Mouse (Mus musculus): ENCODE data around the gene Ago3. TPM values are rescaled to one million over a fixed set of nuclear protein-coding genes. Genes with fewer than 3 reads are reported as not detected.

Ago3 gene
- polyA plus RNA-seq, 1 experiment, result 0.27 TPM

- Histone ChIP-seq H3K4me3 (replicated peaks) (no peak overlapping the region), H3K36me3 (ENCODE audit: control insufficient read depth) (peaks cover 49% of the 10 kb centered on the region), H3K4me1 (ENCODE audit: control insufficient read depth) (peaks cover 26% of the 10 kb centered on the region), H3K27me3 (ENCODE audit: control insufficient read depth) (peaks cover 14% of the 10 kb centered on the region), H3K9me3 (ENCODE audit: control insufficient read depth, low read length) (peaks cover 5% of the 10 kb centered on the region; the same call in 1 of the 2 replicates)
- TF ChIP-seq GATA1 (IDR thresholded peaks at IDR 0.05; ENCODE audit: low read length), result no peak
- TF ChIP-seq TAL1 (IDR thresholded peaks at IDR 0.05; ENCODE audit: low read length), result no peak
Observed at GRCm38 (mm10) chr4:126319806-126320205, 109.5 kb downstream of the Ago3 start.

- TF ChIP-seq GATA1 (IDR thresholded peaks at IDR 0.05; ENCODE audit: low read length) (no peak), TAL1 (IDR thresholded peaks at IDR 0.05; ENCODE audit: low read length) (no peak)
- Histone ChIP-seq H3K36me3 (ENCODE audit: control insufficient read depth) (peaks cover 52% of the 10 kb centered on the region), H3K27me3 (ENCODE audit: control insufficient read depth) (no peaks in the 10 kb centered on the region), H3K4me1 (ENCODE audit: control insufficient read depth) (peaks cover 16% of the 10 kb centered on the region), H3K4me3 (replicated peaks) (no peak overlapping the region), H3K9me3 (ENCODE audit: control insufficient read depth, low read length) (no peaks in the 10 kb centered on the region)
Observed at GRCm38 (mm10) chr4:126316443-126317040, 112.8 kb downstream of the Ago3 start.

- Histone ChIP-seq H3K4me3 (replicated peaks) (no peak overlapping the region), H3K9me3 (ENCODE audit: control insufficient read depth, low read length) (no peaks in the 10 kb centered on the region), H3K36me3 (ENCODE audit: control insufficient read depth) (peaks cover 52% of the 10 kb centered on the region), H3K27me3 (ENCODE audit: control insufficient read depth) (no peaks in the 10 kb centered on the region), H3K4me1 (ENCODE audit: control insufficient read depth) (peaks cover 12% of the 10 kb centered on the region)
- TF ChIP-seq GATA1 (IDR thresholded peaks at IDR 0.05; ENCODE audit: low read length), result no peak
- no peak for TF ChIP-seq TAL1 (IDR thresholded peaks at IDR 0.05; ENCODE audit: low read length)
Observed at GRCm38 (mm10) chr4:126315931-126316330, 113.4 kb downstream of the Ago3 start.

- Histone ChIP-seq H3K4me3 (replicated peaks) (no peak overlapping the region), H3K9me3 (ENCODE audit: control insufficient read depth, low read length) (no peaks in the 10 kb centered on the region), H3K4me1 (ENCODE audit: control insufficient read depth) (peaks cover 3% of the 10 kb centered on the region), H3K36me3 (ENCODE audit: control insufficient read depth) (peaks cover 47% of the 10 kb centered on the region), H3K27me3 (ENCODE audit: control insufficient read depth) (peaks cover 3% of the 10 kb centered on the region)
- TF ChIP-seq TAL1 (IDR thresholded peaks at IDR 0.05; ENCODE audit: low read length), result no peak
- TF ChIP-seq GATA1 (IDR thresholded peaks at IDR 0.05; ENCODE audit: low read length), result no peak
Observed at GRCm38 (mm10) chr4:126314393-126314792, 115.0 kb downstream of the Ago3 start.

GRCm38 (mm10) chr4:126313202-126313601 is 116.2 kb downstream of the Ago3 start:
- H3K36me3 ChIP-seq (ENCODE audit: control insufficient read depth), result peaks cover 35% of the 10 kb centered on the region
- H3K4me1 ChIP-seq (ENCODE audit: control insufficient read depth), result peaks cover 3% of the 10 kb centered on the region
- no peak overlapping the region for H3K4me3 ChIP-seq (replicated peaks)
- no peaks in the 10 kb centered on the region for H3K9me3 ChIP-seq (ENCODE audit: control insufficient read depth, low read length)
- H3K27me3 ChIP-seq (ENCODE audit: control insufficient read depth), result peaks cover 11% of the 10 kb centered on the region
- no peak for TF ChIP-seq TAL1 (IDR thresholded peaks at IDR 0.05; ENCODE audit: low read length)
- no peak for TF ChIP-seq GATA1 (IDR thresholded peaks at IDR 0.05; ENCODE audit: low read length)

- TF ChIP-seq TAL1 (IDR thresholded peaks at IDR 0.05; ENCODE audit: low read length) (no peak), GATA1 (IDR thresholded peaks at IDR 0.05; ENCODE audit: low read length) (no peak)
- H3K4me1 ChIP-seq (ENCODE audit: control insufficient read depth), result peaks cover 3% of the 10 kb centered on the region
Observed at GRCm38 (mm10) chr4:126311566-126312200, 117.7 kb downstream of the Ago3 start.

GRCm38 (mm10) chr4:126310344-126310743 is 119.0 kb downstream of the Ago3 start:
- no peak overlapping the region for H3K4me3 ChIP-seq (replicated peaks)
- H3K9me3 ChIP-seq (ENCODE audit: control insufficient read depth, low read length), result peaks cover 5% of the 10 kb centered on the region
- peaks cover 17% of the 10 kb centered on the region for H3K27me3 ChIP-seq (ENCODE audit: control insufficient read depth)
- peaks cover 7% of the 10 kb centered on the region for H3K36me3 ChIP-seq (ENCODE audit: control insufficient read depth)
- peaks cover 3% of the 10 kb centered on the region for H3K4me1 ChIP-seq (ENCODE audit: control insufficient read depth)
- no peak for TF ChIP-seq GATA1 (IDR thresholded peaks at IDR 0.05; ENCODE audit: low read length)
- no peak for TF ChIP-seq TAL1 (IDR thresholded peaks at IDR 0.05; ENCODE audit: low read length)

More at GRCm38 (mm10) chr4:126311566-126312200, 117.7 kb downstream of the Ago3 start:
- peaks cover 16% of the 10 kb centered on the region for H3K27me3 ChIP-seq (ENCODE audit: control insufficient read depth)
- no peak overlapping the region for H3K4me3 ChIP-seq (replicated peaks)
- peaks cover 20% of the 10 kb centered on the region for H3K36me3 ChIP-seq (ENCODE audit: control insufficient read depth)
- no peaks in the 10 kb centered on the region for H3K9me3 ChIP-seq (ENCODE audit: control insufficient read depth, low read length)

- Histone ChIP-seq H3K27me3 (ENCODE audit: control insufficient read depth) (peaks cover 17% of the 10 kb centered on the region), H3K4me3 (replicated peaks) (no peak overlapping the region), H3K9me3 (ENCODE audit: control insufficient read depth, low read length) (peaks cover 5% of the 10 kb centered on the region), H3K36me3 (ENCODE audit: control insufficient read depth) (peaks cover 4% of the 10 kb centered on the region), H3K4me1 (ENCODE audit: control insufficient read depth) (peaks cover 3% of the 10 kb centered on the region)
- no peak for TF ChIP-seq GATA1 (IDR thresholded peaks at IDR 0.05; ENCODE audit: low read length)
- TF ChIP-seq TAL1 (IDR thresholded peaks at IDR 0.05; ENCODE audit: low read length), result no peak
Observed at GRCm38 (mm10) chr4:126309922-126310309, 119.4 kb downstream of the Ago3 start.

- TF ChIP-seq TAL1 (IDR thresholded peaks at IDR 0.05; ENCODE audit: low read length) (no peak), GATA1 (IDR thresholded peaks at IDR 0.05; ENCODE audit: low read length) (no peak)
- Histone ChIP-seq H3K27me3 (ENCODE audit: control insufficient read depth) (peaks cover 19% of the 10 kb centered on the region), H3K4me1 (ENCODE audit: control insufficient read depth) (peaks cover 3% of the 10 kb centered on the region), H3K36me3 (ENCODE audit: control insufficient read depth) (no peaks in the 10 kb centered on the region), H3K9me3 (ENCODE audit: control insufficient read depth, low read length) (peaks cover 5% of the 10 kb centered on the region), H3K4me3 (replicated peaks) (no peak overlapping the region)
Observed at GRCm38 (mm10) chr4:126309211-126309921, 120.0 kb downstream of the Ago3 start.
